Mouse (Mus musculus) embryo, embryonic 10 days (tissue): ENCODE measurements at regions not wholly inside any gene's neighbourhood (a gene's known extent, or its start where the extent isn't known, plus 50 kb on each side); places are given as distances from the start of the nearest gene placed in this dataset.

Experiments
- DNase-seq: peaks from one replicate; pipeline ENCODE4 v3.0.0-alpha.2; 2015; ENCODE audit warnings: low spot score

- no peak for DNase-seq
Measured at GRCm38 (mm10) chr14:120560416-120560815, 82.2 kb downstream of the Rap2a start.

GRCm38 (mm10) chr14:120560987-120561386 lies 82.7 kb downstream of the Rap2a start:
- no peak for DNase-seq

GRCm38 (mm10) chr14:120566945-120567344 lies 88.7 kb downstream of the Rap2a start:
- no peak for DNase-seq

- DNase-seq = no peak
Measured at GRCm38 (mm10) chr14:120568054-120568453, 89.8 kb downstream of the Rap2a start.

GRCm38 (mm10) chr14:120572238-120572637 lies 94.0 kb downstream of the Rap2a start:
- DNase-seq = no peak

- DNase-seq = no peak
Measured at GRCm38 (mm10) chr14:120575202-120575601, 97.0 kb downstream of the Rap2a start.

- DNase-seq = no peak
Measured at GRCm38 (mm10) chr14:120578352-120579080, 100.3 kb downstream of the Rap2a start.

- DNase-seq = no peak
Measured at GRCm38 (mm10) chr14:120583807-120584206, 105.6 kb downstream of the Rap2a start.

- DNase-seq = no peak
Measured at GRCm38 (mm10) chr14:120592191-120592590, 113.9 kb downstream of the Rap2a start.

- DNase-seq = no peak
Measured at GRCm38 (mm10) chr14:120600414-120600935, 122.2 kb downstream of the Rap2a start.

- DNase-seq = no peak
Measured at GRCm38 (mm10) chr14:120601510-120601909, 123.3 kb downstream of the Rap2a start.

GRCm38 (mm10) chr14:120603849-120604492 lies 125.7 kb downstream of the Rap2a start:
- DNase-seq = no peak

GRCm38 (mm10) chr14:120607801-120608200 lies 129.6 kb downstream of the Rap2a start:
- no peak for DNase-seq

GRCm38 (mm10) chr14:120611311-120611710 lies 133.1 kb downstream of the Rap2a start:
- no peak for DNase-seq

GRCm38 (mm10) chr14:120626223-120626935 lies 148.1 kb downstream of the Rap2a start:
- DNase-seq = no peak

GRCm38 (mm10) chr14:120626936-120627277 lies 148.7 kb downstream of the Rap2a start:
- DNase-seq = no peak

GRCm38 (mm10) chr14:120632771-120633170 lies 154.5 kb downstream of the Rap2a start:
- DNase-seq = no peak

GRCm38 (mm10) chr14:120636726-120637400 lies 158.6 kb downstream of the Rap2a start:
- DNase-seq = no peak

- DNase-seq = no peak
Measured at GRCm38 (mm10) chr14:120637486-120638125, 159.4 kb downstream of the Rap2a start.

GRCm38 (mm10) chr14:120642591-120642990 lies 164.3 kb downstream of the Rap2a start:
- no peak for DNase-seq

GRCm38 (mm10) chr14:120652034-120652433 lies 173.8 kb downstream of the Rap2a start:
- no peak for DNase-seq

GRCm38 (mm10) chr14:120660321-120660781 lies 182.1 kb downstream of the Rap2a start:
- DNase-seq = peak; percentile 65
